Comparison of ENCODE assay signal across 17 mouse cellular contexts in the genomic region with DNA sequence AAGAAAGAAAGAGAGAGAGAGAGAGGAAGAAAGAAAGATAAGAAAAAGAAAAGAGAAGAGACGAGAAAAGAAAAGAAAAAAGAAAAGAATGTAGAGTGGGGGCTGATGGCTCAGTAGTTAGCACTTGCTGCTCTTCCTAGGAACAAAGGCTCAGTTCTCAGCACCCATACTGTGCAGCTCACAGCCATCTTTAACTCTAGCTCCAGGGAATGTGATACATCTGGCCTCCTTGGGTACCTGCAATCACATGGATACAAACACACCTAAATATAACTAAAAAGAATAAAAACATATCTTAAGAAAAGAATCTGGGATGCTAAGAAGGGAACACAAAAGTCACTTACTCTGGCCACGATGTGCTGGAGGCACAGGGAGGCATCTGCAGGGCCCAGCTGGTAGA. TPM values are rescaled to one million over a fixed set of nuclear protein-coding genes. Genes with fewer than 3 reads are reported as not detected.
"Had no signal": no experiment of that assay in that cellular context is flagged by ENCODE, and none has a peak within 500 bp of the region (broad histone marks: within the 10 kb centered on the region; RNA-seq: fewer than 3 reads in every experiment).

No protein-coding gene starts in this region.

- ATAC-seq: liver, postnatal 0 days; midbrain, embryonic 13.5 days; midbrain, embryonic 15.5 days had no signal

- H3K4me2 ChIP-seq: lung, embryonic 15.5 days; midbrain, embryonic 11.5 days; midbrain, embryonic 13.5 days; midbrain, embryonic 15.5 days; neural tube, embryonic 12.5 days; stomach, embryonic 15.5 days had no signal

- H3K27ac ChIP-seq: lung, embryonic 15.5 days; macrophage; midbrain, embryonic 13.5 days; midbrain, embryonic 15.5 days; neural tube, embryonic 12.5 days; stomach, embryonic 15.5 days; stomach, postnatal 0 days had no signal

- H3K9me3 ChIP-seq: lung, embryonic 15.5 days; midbrain, embryonic 13.5 days; midbrain, embryonic 15.5 days; neural tube, embryonic 12.5 days; stomach, embryonic 15.5 days had no signal

- H3K9ac ChIP-seq: liver, postnatal 0 days; lung, embryonic 15.5 days; midbrain, embryonic 13.5 days; midbrain, embryonic 15.5 days; neural tube, embryonic 12.5 days; stomach, embryonic 15.5 days had no signal

- H3K4me1 ChIP-seq: lung, embryonic 15.5 days; megakaryocyte, embryonic 14.5 days; midbrain, embryonic 13.5 days; midbrain, embryonic 15.5 days; neural tube, embryonic 12.5 days; stomach, embryonic 15.5 days had no signal

- H3K27me3 ChIP-seq: lung, embryonic 15.5 days; midbrain, embryonic 13.5 days; midbrain, embryonic 15.5 days; neural tube, embryonic 12.5 days; stomach, embryonic 15.5 days had no signal

- H3K36me3 ChIP-seq: lung, embryonic 15.5 days; midbrain, embryonic 13.5 days; midbrain, embryonic 15.5 days; neural tube, embryonic 12.5 days; stomach, embryonic 15.5 days had no signal

- H3K4me3 ChIP-seq: lung, embryonic 15.5 days; megakaryocyte, embryonic 14.5 days; midbrain, embryonic 13.5 days; midbrain, embryonic 15.5 days; neural tube, embryonic 12.5 days; stomach, embryonic 15.5 days had no signal

- DNase-seq: liver, postnatal 0 days; thymus, adult 2 months; thymus, postnatal 25 days had no signal

RNA-seq across cellular contexts. Expression of a gene that starts 10.9 kb away (rescaled TPM):
- total RNA-seq: midbrain, postnatal 0 days; monocyte, adult 5-6 weeks; neutrophil, adult 5-6 weeks had no signal
- polyA plus RNA-seq: macrophage; midbrain, embryonic 15.5 days; spleen, adult 2 months had no signal

RNA-seq across cellular contexts. Expression of a gene that starts 20.7 kb away (rescaled TPM):
- total RNA-seq: monocyte, adult 5-6 weeks had no signal

RNA-seq across cellular contexts. Expression of a gene that starts 21.6 kb away (rescaled TPM):
- total RNA-seq: megakaryocyte progenitor cell, adult 5-6 weeks; monocyte, adult 5-6 weeks; neutrophil, adult 5-6 weeks had no signal
- polyA plus RNA-seq: macrophage; midbrain, embryonic 11.5 days; midbrain, embryonic 13.5 days had no signal
